ENCODE assay signal across 17 mouse cellular contexts in the genomic region with DNA sequence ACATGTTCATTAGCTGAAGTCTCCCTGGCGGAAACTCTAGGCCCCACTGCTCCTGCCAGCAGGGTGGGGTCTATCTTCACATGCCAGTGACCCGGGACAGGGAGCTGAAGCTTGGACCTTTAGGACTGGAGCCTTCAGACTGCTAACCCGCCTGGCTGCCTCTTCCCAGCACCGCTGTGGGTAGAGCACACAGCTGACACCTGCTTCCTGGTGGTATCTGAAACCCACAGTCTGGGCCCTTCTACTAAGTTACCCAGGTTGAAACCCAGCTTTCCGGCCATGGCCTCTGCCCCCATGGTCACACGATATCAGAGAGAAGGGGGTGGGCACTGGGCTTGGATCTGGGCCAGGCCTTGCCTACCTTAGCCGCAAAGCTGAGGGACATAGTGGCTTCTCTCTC. TPM values are rescaled to one million over a fixed set of nuclear protein-coding genes. Genes with fewer than 3 reads are reported as not detected.
A peak's percentile ranks its signal among the peaks of the same experiment; 100 is the strongest.
DNase-seq lines count a peak whose midpoint lies in the region; ATAC-seq and TF ChIP-seq lines count a peak whose summit lies in the region.
"Had no signal": no experiment of that assay in that cellular context is flagged by ENCODE, and none has a peak within 500 bp of the region (broad histone marks: within the 10 kb centered on the region; RNA-seq: fewer than 3 reads in every experiment).

No protein-coding gene starts in this region.

- ATAC-seq in kidney, embryonic 16.5 days (ENCODE audit: low FRiP score, low TSS enrichment) = 0 out of 2 replicates have a peak, but pooled peaks have one; percentile 26
- peak; percentile 87 for ATAC-seq in common myeloid progenitor, adult 5-6 weeks (replicated peaks; ENCODE audit: low read depth, poor library complexity, severe bottlenecking)
- peak; percentile 44 for ATAC-seq in megakaryocyte, adult 5-6 weeks (ENCODE audit: poor library complexity, severe bottlenecking)
- no peak for ATAC-seq in hindbrain, embryonic 14.5 days (ENCODE audit: low FRiP score)
- ATAC-seq: forebrain, embryonic 15.5 days had no signal

- H3K9ac ChIP-seq in kidney, embryonic 16.5 days (replicated peaks; ENCODE audit: low read length) = no peak overlapping the region
- H3K9ac ChIP-seq in hindbrain, embryonic 14.5 days = no peak overlapping the region
- H3K9ac ChIP-seq: forebrain, embryonic 15.5 days; limb, embryonic 13.5 days; midbrain, embryonic 12.5 days had no signal

- H3K9me3 ChIP-seq in kidney, embryonic 16.5 days (ENCODE audit: low read length) = no peaks in the 10 kb centered on the region
- H3K9me3 ChIP-seq in hindbrain, embryonic 14.5 days (ENCODE audit: control insufficient read depth, low read length) = no peaks in the 10 kb centered on the region
- H3K9me3 ChIP-seq: forebrain, embryonic 15.5 days; limb, embryonic 13.5 days; midbrain, embryonic 12.5 days had no signal

- no peak for DNase-seq in kidney, adult 2 months
- peak; percentile 64 for DNase-seq in thymus, postnatal 0 days (ENCODE audit: low spot score)
- DNase-seq in adrenal gland, adult 2 months = no peak
- no peak for DNase-seq in hindbrain, embryonic 14.5 days (ENCODE audit: low spot score)
- no peak for DNase-seq in gastrocnemius, postnatal 25 days
- DNase-seq: adrenal gland, postnatal 10 days; cerebellum, adult 2 months; heart, postnatal 4 days had no signal

- TF ChIP-seq CTCF in kidney, adult 2 months (conservative IDR thresholded peaks at IDR 0.05; ENCODE audit: insufficient read depth, insufficient read length, low read depth, low read length) = no peak

- H3K4me1 ChIP-seq in kidney, embryonic 16.5 days (ENCODE audit: insufficient read depth, low read length) = peaks cover 27% of the 10 kb centered on the region
- H3K4me1 ChIP-seq in kidney, adult 2 months (ENCODE audit: control insufficient read depth, insufficient read depth, low read length) = no peaks in the 10 kb centered on the region
- H3K4me1 ChIP-seq in hindbrain, embryonic 14.5 days (replicated peaks; ENCODE audit: control insufficient read depth, insufficient read depth, low read length) = no peaks in the 10 kb centered on the region
- H3K4me1 ChIP-seq: forebrain, embryonic 15.5 days; limb, embryonic 13.5 days had no signal

- no peaks in the 10 kb centered on the region for H3K27me3 ChIP-seq in kidney, embryonic 16.5 days (ENCODE audit: insufficient read depth, low read length)
- H3K27me3 ChIP-seq in kidney, adult 2 months (replicated peaks; ENCODE audit: control insufficient read depth, insufficient read depth, low read length) = no peaks in the 10 kb centered on the region
- no peaks in the 10 kb centered on the region for H3K27me3 ChIP-seq in hindbrain, embryonic 14.5 days (ENCODE audit: control insufficient read depth, insufficient read depth, low read length)
- H3K27me3 ChIP-seq: forebrain, embryonic 15.5 days; limb, embryonic 13.5 days; midbrain, embryonic 12.5 days had no signal

- peaks cover 9% of the 10 kb centered on the region; the same call in 1 of the 2 replicates for H3K36me3 ChIP-seq in kidney, embryonic 16.5 days (ENCODE audit: insufficient read depth, low read length)
- H3K36me3 ChIP-seq in kidney, adult 2 months (ENCODE audit: control insufficient read depth, insufficient read depth, low read length) = no peaks in the 10 kb centered on the region
- H3K36me3 ChIP-seq in hindbrain, embryonic 14.5 days (replicated peaks; ENCODE audit: control insufficient read depth, insufficient read depth) = no peaks in the 10 kb centered on the region
- H3K36me3 ChIP-seq: forebrain, embryonic 15.5 days; midbrain, embryonic 12.5 days had no signal

- no peak for TF ChIP-seq POLR2A in kidney, adult 2 months (IDR thresholded peaks at IDR 0.05; ENCODE audit: low read depth, low read length)

- no peak overlapping the region for H3K4me3 ChIP-seq in kidney, embryonic 16.5 days (ENCODE audit: low read length)
- H3K4me3 ChIP-seq in kidney, adult 2 months (ENCODE audit: insufficient read depth, low read depth, low read length) = no peak overlapping the region
- no peak overlapping the region for H3K4me3 ChIP-seq in hindbrain, embryonic 14.5 days (replicated peaks; ENCODE audit: low read length)
- H3K4me3 ChIP-seq: forebrain, embryonic 15.5 days; left cerebral cortex, adult 2 months; limb, embryonic 13.5 days; midbrain, embryonic 12.5 days had no signal

- H3K4me2 ChIP-seq in kidney, embryonic 16.5 days (replicated peaks; ENCODE audit: low read depth, low read length) = no peak overlapping the region
- H3K4me2 ChIP-seq in hindbrain, embryonic 14.5 days (replicated peaks) = no peak overlapping the region
- H3K4me2 ChIP-seq: forebrain, embryonic 15.5 days; heart, embryonic 11.5 days; limb, embryonic 13.5 days; midbrain, embryonic 12.5 days had no signal

- peak overlapping the region; percentile 28; the same call in 1 of the 2 replicates for H3K27ac ChIP-seq in kidney, embryonic 16.5 days (ENCODE audit: low read length)
- no peak overlapping the region for H3K27ac ChIP-seq in kidney, adult 2 months (ENCODE audit: insufficient read depth, low read depth, low read length)
- no peak overlapping the region for H3K27ac ChIP-seq in hindbrain, embryonic 14.5 days
- H3K27ac ChIP-seq: forebrain, embryonic 15.5 days; left cerebral cortex, adult 2 months; limb, embryonic 13.5 days; midbrain, embryonic 12.5 days had no signal

- WGBS in kidney, embryonic 16.5 days = 45% methylated on average over 7 of the region's 7 CpGs
- WGBS in kidney, adult 2 months = 57% methylated on average over 7 of the region's 7 CpGs
- WGBS in hindbrain, embryonic 14.5 days = 84% methylated on average over 7 of the region's 7 CpGs

RNA-seq across cellular contexts. Expression of gene Wfs1, which starts 9.4 kb away (rescaled TPM):
- polyA plus RNA-seq in kidney, embryonic 16.5 days (2015; fragmentation: Nextera tagmentation; extraction: Ambion mirVana) = 21.0 and 21.9 TPM in 2 replicates
- 18.8 and 20.0 TPM in 2 replicates for polyA plus RNA-seq in kidney, adult 2 months (2012; rRNA removed)
- total RNA-seq in common myeloid progenitor, adult 5-6 weeks (2017) = 0.64 and 1.4 TPM in 2 replicates
- 5.3 and 5.4 TPM in 2 replicates for total RNA-seq in megakaryocyte, adult 5-6 weeks (2015)
- total RNA-seq in megakaryocyte, adult 5-6 weeks (2017) = 6.0 and 7.5 TPM in 2 replicates
- 2.2 and 2.3 TPM in 2 replicates for polyA plus RNA-seq in thymus, postnatal 0 days (2015; fragmentation: Nextera tagmentation; extraction: Ambion mirVana)
- total RNA-seq in adrenal gland, adult 2 months (2021) = 100 to 1,000 TPM in 1 of 2 experiments, 10 to 100 TPM in 1; 32.6 to 122 TPM
- polyA plus RNA-seq in adrenal gland, adult 2 months (2012; rRNA removed) = 39.2 and 91.2 TPM in 2 replicates
- polyA plus RNA-seq in hindbrain, embryonic 14.5 days (2014; fragmentation: Nextera tagmentation; extraction: Ambion mirVana) = 6.8 and 8.4 TPM in 2 replicates
- total RNA-seq in gastrocnemius, postnatal 25 days (2021) = 10 to 100 TPM; 61.1 to 73.3 TPM
- total RNA-seq: MEL had no signal
